Mouse (Mus musculus): ENCODE data around the gene Gm37240. TPM values are rescaled to one million over a fixed set of nuclear protein-coding genes. Genes with fewer than 3 reads are reported as not detected.
"Not testable (repeated sequence)": the region's sequence is repeated elsewhere in the genome, so short reads cannot be mapped to it uniquely, and the experiment has no call there.

The Gm37240 gene
- total RNA-seq, 2 experiments from 2014 or later = 1.4 to 2.4 TPM

DNA sequence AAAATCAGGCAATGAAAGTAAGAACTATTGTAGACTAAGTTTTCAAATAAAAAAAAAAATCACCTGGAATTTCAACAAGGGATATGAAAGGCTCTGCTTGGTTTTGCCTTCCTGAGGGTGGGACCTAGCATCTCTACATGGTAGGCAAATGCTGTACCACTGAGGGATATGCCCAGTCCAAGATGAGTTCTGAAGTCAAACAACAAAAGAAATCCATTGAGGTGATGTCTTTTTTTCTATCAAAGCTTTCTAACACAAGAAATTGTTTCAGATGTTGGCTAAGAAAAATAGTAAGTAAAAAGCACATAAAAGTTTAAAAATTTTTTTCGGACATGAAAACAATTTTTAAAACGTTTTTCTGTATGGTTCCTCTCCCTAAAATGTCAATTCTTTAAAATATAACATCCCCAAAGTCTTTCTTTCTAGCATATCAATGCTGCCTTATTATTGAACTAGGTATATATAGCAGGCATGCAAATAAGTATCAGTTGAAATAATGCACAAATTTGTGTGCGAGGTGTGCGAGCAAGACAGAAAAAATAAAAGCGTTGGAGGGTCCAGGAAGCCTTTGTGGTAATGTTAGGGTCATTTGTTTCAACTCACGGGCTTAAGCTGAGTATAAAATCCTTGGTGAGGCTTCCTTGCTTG lies 314.0 kb downstream of the Gm37240 start:
- Histone ChIP-seq H3K4me3 (peak overlapping the region; percentile 96), H3K27ac (peak overlapping the region; percentile 88)
- DNase-seq (ENCODE audit: low spot score in 2 of 2) = no peak
- TF ChIP-seq CTCF (conservative IDR thresholded peaks at IDR 0.05) = no peak

DNA sequence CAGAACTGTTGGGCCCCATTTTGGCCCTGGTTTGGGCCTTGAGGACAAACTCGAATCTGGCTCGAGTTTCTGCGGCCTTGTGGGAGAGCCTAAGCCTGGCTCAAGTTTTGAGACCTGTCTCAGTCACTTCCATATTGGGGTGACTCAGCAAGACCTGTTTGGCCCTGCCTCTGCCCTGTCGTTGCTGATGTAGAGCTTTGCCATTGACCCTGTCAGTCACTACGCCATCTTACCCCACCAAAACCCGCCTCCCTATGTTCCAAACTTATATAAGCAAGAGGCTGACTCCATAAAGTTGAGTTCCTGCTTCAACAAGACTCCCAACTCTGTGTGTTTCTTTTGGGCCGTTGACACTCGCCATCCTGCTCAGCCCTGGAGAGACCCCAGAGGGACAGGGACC lies 314.8 kb downstream of the Gm37240 start:
- peak overlapping the region; percentile 88; the same call in 1 of the 2 replicates for H3K27ac ChIP-seq
- not testable (repeated sequence) for DNase-seq (ENCODE audit: low spot score in 2 of 2); H3K4me3 ChIP-seq

GRCm38 (mm10) chr3:85571276-85571675 lies 316.0 kb downstream of the Gm37240 start:
- peak; percentile 75 to 82 for DNase-seq (ENCODE audit: low spot score in 2 of 2)
- no peak overlapping the region for H3K4me3 ChIP-seq
- peak; percentile 93 for TF ChIP-seq CTCF (conservative IDR thresholded peaks at IDR 0.05)
- peak overlapping the region; percentile 74 for H3K27ac ChIP-seq

GRCm38 (mm10) chr3:85564603-85565002 lies 322.7 kb downstream of the Gm37240 start:
- Histone ChIP-seq H3K4me3 (no peak overlapping the region), H3K27ac (peak overlapping the region; percentile 46; the same call in 1 of the 2 replicates)
- no peak for DNase-seq (ENCODE audit: low spot score in 2 of 2)
- TF ChIP-seq CTCF (conservative IDR thresholded peaks at IDR 0.05) = no peak

DNA sequence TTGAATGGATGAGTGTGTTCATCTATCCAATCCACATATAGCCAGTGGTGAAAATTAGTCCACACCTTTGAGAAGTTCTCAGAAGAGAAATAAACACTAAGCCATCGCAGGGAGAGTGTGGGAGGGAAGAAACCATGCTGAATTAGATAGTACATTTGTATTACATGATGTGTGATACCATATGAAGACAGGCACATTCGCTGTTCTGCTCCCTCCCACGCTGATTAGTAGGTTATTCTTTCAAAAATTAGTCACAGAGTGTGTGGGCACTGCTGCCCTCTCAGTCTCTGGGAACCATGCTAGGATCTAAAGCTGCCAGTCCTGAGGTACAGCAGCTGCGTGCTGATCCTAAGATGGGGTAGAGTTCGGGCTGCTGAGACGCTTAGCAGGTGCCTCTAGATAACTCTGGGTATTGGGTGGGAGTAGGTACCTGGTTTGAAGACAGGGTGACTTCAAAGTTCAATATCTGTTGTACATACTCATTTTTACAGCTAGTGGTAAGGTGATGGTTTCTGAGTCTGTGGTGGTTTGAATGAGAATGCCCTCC lies 333.5 kb downstream of the Gm37240 start:
- Histone ChIP-seq H3K27ac (peak overlapping the region; percentile 70), H3K4me3 (no peak overlapping the region)
- no peak for TF ChIP-seq CTCF (conservative IDR thresholded peaks at IDR 0.05)
- peak in 1 of 2 experiments; percentile 51 for DNase-seq (ENCODE audit: low spot score in 2 of 2)

DNA sequence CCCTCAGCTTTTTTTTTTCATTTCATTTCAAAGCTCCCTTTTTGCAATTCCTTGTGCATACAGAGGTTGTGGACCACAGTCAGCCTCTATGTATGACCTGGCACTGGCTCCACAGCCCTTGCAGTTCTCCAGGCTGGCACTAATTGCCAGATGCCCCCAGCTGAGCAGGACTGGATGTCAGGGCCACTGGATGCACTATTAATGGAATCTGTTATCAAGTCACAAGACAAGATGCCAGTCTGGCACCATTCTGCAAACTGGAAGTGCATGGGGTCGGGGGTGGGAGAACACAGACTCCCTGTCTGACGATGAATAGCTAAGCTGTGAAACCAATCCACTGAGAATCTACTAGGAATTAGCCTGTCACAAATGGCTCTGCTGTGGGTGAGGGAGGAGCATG lies 336.0 kb downstream of the Gm37240 start:
- TF ChIP-seq CTCF (conservative IDR thresholded peaks at IDR 0.05) = no peak
- DNase-seq (ENCODE audit: low spot score in 2 of 2) = no peak
- Histone ChIP-seq H3K4me3 (no peak overlapping the region), H3K27ac (no peak overlapping the region; the same call in 1 of the 2 replicates)

DNA sequence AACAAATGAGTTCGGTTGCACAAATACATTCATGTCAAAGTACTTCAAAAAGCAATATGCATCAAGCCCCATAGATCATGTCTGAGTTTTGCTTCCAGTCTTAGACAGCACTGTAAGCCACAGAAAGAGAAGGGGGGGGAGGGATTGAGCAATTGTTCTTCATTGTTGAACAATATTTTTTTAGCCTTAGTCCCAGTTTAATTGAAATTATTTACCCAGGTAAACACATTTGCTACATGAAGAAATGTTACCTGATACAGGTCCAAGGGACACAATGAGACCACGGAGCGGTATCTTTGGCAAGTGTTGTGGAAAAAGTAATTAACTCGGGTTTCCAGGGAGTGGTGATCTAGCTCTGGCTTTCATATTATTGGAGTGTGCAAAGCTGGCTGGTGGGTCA lies 337.0 kb downstream of the Gm37240 start:
- no peak overlapping the region for H3K4me3 ChIP-seq
- H3K27ac ChIP-seq = no peak overlapping the region
- DNase-seq (ENCODE audit: low spot score in 2 of 2) = no peak
- no peak for TF ChIP-seq CTCF (conservative IDR thresholded peaks at IDR 0.05)

DNA sequence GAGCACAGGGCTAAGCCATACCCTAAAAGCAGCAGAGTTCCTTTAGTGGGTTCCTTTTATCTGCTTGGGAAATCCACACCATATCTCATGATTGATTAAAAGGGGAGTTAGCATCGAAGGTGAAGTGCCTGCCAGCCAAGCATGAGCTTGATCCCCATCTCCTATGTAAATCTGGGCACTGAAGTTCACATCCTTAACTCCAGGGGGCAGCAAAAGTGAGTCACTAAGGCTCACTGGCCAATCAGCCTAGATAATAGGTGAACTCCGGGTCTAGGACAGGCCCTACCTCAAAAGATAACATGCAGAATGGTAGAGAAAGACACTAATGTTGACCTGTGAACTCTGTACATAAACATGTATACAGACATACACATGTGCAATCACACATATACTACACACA lies 343.7 kb downstream of the Gm37240 start:
- Histone ChIP-seq H3K27ac (no peak overlapping the region), H3K4me3 (no peak overlapping the region)
- no peak for DNase-seq (ENCODE audit: low spot score in 2 of 2)
- TF ChIP-seq CTCF (conservative IDR thresholded peaks at IDR 0.05) = peak; percentile 74

DNA sequence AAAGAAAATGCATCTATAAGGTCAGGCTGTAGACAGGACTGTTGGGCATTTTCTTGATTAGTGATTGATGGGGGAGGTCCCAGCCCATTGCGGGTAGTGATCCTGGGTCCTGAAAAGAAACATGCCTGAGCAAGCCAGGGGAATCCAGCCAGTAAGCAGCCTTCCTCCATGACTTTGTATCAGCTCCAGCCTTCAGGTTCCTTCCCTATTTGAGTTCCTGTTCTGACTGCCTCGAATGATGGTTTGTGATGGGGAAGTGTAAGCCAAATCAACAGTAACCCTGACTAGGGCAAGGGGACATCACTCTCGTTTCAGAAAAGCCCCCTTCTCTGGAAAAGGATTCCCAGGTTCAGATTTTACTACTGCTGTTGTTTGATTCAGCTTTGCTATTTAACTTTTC lies 344.6 kb downstream of the Gm37240 start:
- DNase-seq (ENCODE audit: low spot score in 2 of 2) = no peak
- no peak overlapping the region for H3K4me3 ChIP-seq
- TF ChIP-seq CTCF (conservative IDR thresholded peaks at IDR 0.05) = no peak
- H3K27ac ChIP-seq = no peak overlapping the region

GRCm38 (mm10) chr3:85535621-85536520 lies 351.4 kb downstream of the Gm37240 start:
- H3K27ac ChIP-seq = no peak overlapping the region; the same call in 1 of the 2 replicates
- TF ChIP-seq CTCF (conservative IDR thresholded peaks at IDR 0.05) = no peak
- no peak for DNase-seq (ENCODE audit: low spot score in 2 of 2)
- H3K4me3 ChIP-seq = no peak overlapping the region

DNA sequence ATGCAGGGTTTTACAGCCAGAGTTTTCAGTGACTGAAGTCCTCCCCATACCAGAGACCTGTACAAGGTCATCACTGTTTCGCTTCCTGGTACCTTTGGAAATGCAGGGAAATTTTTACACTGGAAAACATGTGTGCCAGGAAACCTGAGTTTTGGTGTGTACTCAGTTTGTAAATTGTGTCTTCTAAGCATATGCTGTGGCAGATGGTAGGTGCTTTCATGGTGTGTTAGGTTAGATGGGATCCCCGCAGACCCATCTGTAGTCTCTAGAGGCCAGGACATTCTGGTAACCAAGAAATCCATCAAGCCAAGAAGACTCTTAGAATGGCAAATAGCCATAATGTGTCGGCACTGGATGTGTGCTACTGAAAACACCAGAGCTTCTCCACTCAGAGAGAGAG lies 352.3 kb downstream of the Gm37240 start:
- H3K27ac ChIP-seq = peak overlapping the region; percentile 51; the same call in 1 of the 2 replicates
- H3K4me3 ChIP-seq = no peak overlapping the region
- no peak for TF ChIP-seq CTCF (conservative IDR thresholded peaks at IDR 0.05)
- DNase-seq (ENCODE audit: low spot score in 2 of 2) = no peak

DNA sequence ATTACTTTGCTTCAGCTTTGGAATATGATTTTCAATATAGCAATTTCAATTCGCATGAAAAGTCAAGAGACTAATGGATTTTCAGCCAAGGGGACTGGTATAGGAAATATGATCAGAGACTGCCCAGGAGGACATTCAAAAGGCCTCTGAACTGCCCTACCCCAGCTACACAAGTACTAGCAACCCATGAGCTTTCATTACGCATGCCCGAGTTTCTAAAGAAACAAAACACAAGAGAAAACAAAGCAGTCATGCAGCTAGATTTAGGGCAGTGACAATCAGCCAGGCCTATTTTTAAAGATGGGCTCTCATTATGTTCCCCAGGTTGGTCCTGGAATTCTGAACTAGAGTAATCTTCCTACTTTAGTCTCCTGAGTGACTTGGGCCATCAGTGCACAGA lies 354.9 kb downstream of the Gm37240 start:
- TF ChIP-seq CTCF (conservative IDR thresholded peaks at IDR 0.05) = no peak
- DNase-seq (ENCODE audit: low spot score in 2 of 2) = no peak
- Histone ChIP-seq H3K4me3 (no peak overlapping the region), H3K27ac (no peak overlapping the region)

DNA sequence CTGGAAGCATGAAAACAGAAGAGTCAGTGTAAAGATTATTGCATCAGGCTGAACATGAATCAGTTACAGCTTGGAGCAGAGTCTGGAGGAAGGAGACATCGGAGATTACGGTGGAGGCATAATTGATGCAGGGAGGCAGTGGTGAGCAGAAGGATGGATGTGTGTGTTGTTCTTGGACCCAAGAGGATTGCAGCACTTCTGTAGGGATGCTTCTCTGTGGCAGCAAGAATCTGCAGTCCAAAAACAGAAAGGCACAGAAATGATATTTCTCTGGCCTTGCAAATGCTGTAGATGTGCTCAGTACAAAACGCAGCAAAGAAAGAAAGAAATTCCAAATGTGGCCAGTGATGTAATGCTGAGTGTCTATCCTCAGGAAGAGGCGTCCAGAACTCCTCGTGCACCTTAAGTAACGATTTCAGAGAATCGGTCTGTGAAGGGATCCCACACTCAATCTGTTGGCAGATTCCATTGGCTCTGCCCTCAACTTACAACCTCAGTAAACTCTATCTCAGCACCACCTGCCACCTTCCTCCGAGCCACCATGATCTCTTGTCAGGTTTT lies 356.6 kb downstream of the Gm37240 start:
- peak in 1 of 2 experiments; percentile 44 for DNase-seq (ENCODE audit: low spot score in 2 of 2)
- peak overlapping the region; percentile 73 for H3K27ac ChIP-seq
- TF ChIP-seq CTCF (conservative IDR thresholded peaks at IDR 0.05) = no peak
- no peak overlapping the region for H3K4me3 ChIP-seq
